Mouse (Mus musculus): ENCODE results near the gene Mecom. TPM values are rescaled to one million over a fixed set of nuclear protein-coding genes. Genes with fewer than 3 reads are reported as not detected.
"Not testable (repeated sequence)": the region's sequence is repeated elsewhere in the genome, so short reads cannot be mapped to it uniquely, and the experiment has no call there.

Mecom gene
- total and polyA plus RNA-seq, 2 experiments from 2014 or later = 1.9 to 3.9 TPM

DNA sequence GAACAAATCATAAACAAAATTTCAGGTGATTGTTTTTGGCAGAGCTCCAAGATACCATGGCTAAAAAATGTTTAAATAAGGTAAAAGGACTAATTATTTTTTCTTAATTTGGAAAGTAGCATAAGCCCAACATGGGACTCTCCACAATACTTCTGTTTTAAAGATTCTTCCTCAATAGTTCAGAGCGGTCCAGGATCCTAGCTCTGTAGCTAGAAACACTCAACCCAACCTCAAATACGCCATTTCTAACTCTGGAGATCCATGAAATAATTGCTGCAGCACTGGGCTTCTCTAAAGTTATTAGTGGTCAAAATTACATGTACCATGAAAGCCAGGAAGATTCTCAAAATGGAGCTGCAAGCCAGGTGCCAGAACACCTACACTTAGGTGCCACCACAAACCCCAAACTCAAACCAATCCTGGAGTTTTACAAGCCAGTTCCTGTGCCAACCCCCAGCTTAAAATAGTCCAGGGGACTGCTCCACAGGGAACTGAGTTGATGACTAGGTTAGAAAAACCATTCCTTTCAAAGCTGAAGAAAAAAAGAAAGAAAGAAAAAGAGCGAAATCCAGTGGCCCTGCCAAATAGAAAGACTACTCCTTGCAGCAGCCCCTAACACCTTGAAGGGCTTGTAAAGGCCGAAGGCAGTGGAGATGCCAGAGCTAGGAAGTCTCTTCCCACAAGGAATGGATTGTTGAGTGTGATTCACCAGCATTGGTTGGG lies 102.4 kb downstream of the Mecom start:
- no peak overlapping the region for H3K4me3 ChIP-seq (ENCODE audit: low read depth, low read length)
- no peak overlapping the region for H3K27ac ChIP-seq (ENCODE audit: low read depth, low read length)
- no peak for DNase-seq
- ATAC-seq = no peak
- H3K9ac ChIP-seq = no peak overlapping the region
- 89% methylated on average over 4 of the region's 4 CpGs for WGBS
- no peak for TF ChIP-seq CTCF (IDR thresholded peaks at IDR 0.05; ENCODE audit: low read depth)
- no peak overlapping the region for H3K4me2 ChIP-seq (ENCODE audit: low read depth)
- no peaks in the 10 kb centered on the region for H3K4me1 ChIP-seq (ENCODE audit: insufficient read depth)
- H3K9me3 ChIP-seq (ENCODE audit: low read length) = no peaks in the 10 kb centered on the region
- H3K27me3 ChIP-seq (ENCODE audit: insufficient read depth, low read length) = no peaks in the 10 kb centered on the region
- no peaks in the 10 kb centered on the region for H3K36me3 ChIP-seq (ENCODE audit: insufficient read depth)

DNA sequence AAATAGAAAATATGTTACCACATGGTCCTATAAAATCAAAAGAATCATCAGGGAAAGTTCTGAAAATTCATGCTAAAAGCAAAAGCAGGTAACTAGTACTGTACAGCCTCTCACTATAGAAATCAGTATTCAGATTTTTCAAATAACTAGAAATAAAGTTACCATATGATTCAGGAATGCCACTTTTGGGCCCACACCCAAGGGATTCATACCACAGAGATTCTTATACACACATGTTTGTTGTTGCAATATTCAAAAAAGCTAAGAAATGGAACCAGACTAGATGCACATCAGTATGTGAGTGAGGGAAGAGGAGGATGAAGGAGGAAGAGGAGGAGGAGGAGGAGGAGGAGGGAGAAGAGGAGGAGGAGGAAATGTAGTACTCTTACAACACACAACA lies 106.2 kb downstream of the Mecom start:
- H3K27ac ChIP-seq (ENCODE audit: low read depth, low read length) = no peak overlapping the region
- no peak for TF ChIP-seq CTCF (IDR thresholded peaks at IDR 0.05; ENCODE audit: low read depth)

DNA sequence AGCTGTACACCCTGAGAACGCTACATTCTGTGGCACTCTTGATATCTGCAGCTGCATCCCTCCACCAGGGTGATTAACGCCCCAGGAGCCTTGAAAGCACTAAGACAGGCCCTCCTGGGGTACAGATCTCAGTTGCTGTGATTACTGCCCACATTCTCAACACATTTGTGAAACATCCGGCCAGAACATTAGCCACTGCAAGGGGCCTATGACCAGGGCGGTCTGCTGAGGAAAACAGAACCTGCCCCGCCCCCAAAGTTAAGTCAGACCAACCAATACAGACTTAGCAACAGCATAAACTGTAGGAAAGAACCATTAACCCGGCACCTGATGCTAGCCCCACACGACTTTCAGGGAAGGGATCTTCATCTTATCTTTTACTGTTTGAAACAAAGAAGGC lies 109.8 kb downstream of the Mecom start:
- no peak overlapping the region for H3K27ac ChIP-seq (ENCODE audit: low read depth, low read length)
- no peaks in the 10 kb centered on the region for H3K36me3 ChIP-seq (ENCODE audit: insufficient read depth)
- H3K4me3 ChIP-seq (ENCODE audit: low read depth, low read length) = no peak overlapping the region
- no peak for TF ChIP-seq CTCF (IDR thresholded peaks at IDR 0.05; ENCODE audit: low read depth)
- no peak overlapping the region for H3K9ac ChIP-seq
- ATAC-seq (no peak), DNase-seq (no peak)
- no peaks in the 10 kb centered on the region for H3K4me1 ChIP-seq (ENCODE audit: insufficient read depth)
- H3K4me2 ChIP-seq (ENCODE audit: low read depth) = no peak overlapping the region
- no peaks in the 10 kb centered on the region for H3K27me3 ChIP-seq (ENCODE audit: insufficient read depth, low read length)
- 48% methylated on average over 7 of the region's 7 CpGs for WGBS
- 0 out of 2 replicates have a peak, but pooled peaks cover 4% of the 10 kb centered on the region for H3K9me3 ChIP-seq (ENCODE audit: low read length)

More for the DNA sequence above, 106.2 kb downstream of the Mecom start:
- Histone ChIP-seq H3K9me3 (ENCODE audit: low read length) (0 out of 2 replicates have a peak, but pooled peaks cover 4% of the 10 kb centered on the region), H3K36me3 (ENCODE audit: insufficient read depth) (no peaks in the 10 kb centered on the region), H3K4me2 (ENCODE audit: low read depth) (no peak overlapping the region), H3K4me3 (ENCODE audit: low read depth, low read length) (no peak overlapping the region), H3K9ac (no peak overlapping the region), H3K27me3 (ENCODE audit: insufficient read depth, low read length) (no peaks in the 10 kb centered on the region), H3K4me1 (ENCODE audit: insufficient read depth) (no peaks in the 10 kb centered on the region)
- no peak for ATAC-seq
- no peak for DNase-seq

DNA sequence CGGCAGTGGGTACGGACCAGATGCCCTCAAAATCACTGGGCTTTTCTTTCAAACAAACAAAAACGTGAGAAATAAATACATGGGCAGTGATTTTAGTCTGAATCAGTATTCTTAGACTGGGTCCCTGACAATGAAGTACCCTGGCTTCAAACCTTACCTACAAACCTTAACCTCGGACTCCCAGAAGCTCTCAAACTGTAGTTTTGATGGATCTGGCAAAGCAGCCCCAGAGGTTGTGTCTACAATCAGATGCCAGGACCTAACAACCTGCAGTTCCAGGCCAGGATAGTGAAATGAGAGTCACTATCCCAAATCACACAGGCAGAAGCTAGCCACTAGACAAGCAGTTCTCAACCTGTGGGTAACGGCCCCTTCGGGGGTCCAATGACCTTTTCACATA lies 111.2 kb downstream of the Mecom start:
- H3K9me3 ChIP-seq (ENCODE audit: low read length) = 0 out of 2 replicates have a peak, but pooled peaks cover 4% of the 10 kb centered on the region
- DNase-seq (no peak), ATAC-seq (no peak)
- H3K9ac ChIP-seq = no peak overlapping the region
- 71% methylated on average over 6 of the region's 6 CpGs for WGBS
- H3K36me3 ChIP-seq (ENCODE audit: insufficient read depth) = no peaks in the 10 kb centered on the region
- no peak for TF ChIP-seq CTCF (IDR thresholded peaks at IDR 0.05; ENCODE audit: low read depth)
- no peak overlapping the region for H3K4me2 ChIP-seq (ENCODE audit: low read depth)
- H3K4me3 ChIP-seq (ENCODE audit: low read depth, low read length) = no peak overlapping the region
- H3K27me3 ChIP-seq (ENCODE audit: insufficient read depth, low read length) = no peaks in the 10 kb centered on the region
- no peaks in the 10 kb centered on the region for H3K4me1 ChIP-seq (ENCODE audit: insufficient read depth)
- H3K27ac ChIP-seq (ENCODE audit: low read depth, low read length) = no peak overlapping the region

DNA sequence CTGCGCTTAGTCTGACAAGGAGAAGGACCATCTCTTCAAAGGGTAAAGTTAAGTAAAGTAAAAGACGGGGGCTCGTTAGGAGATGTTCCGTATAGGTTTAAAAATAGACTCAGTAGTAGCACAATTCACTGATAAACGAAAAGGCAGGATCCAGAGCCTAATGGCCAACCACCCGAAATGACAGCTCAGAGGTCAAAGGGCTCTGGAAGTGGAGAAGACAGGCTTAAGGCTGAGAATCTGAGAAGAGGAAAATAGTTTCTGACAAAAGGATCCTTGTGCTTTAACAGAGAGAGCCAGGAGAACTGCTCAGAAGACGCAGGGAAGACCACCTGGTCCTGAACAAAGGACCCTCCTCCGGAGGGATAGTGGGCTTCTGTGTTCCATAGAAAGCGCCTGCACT lies 111.7 kb downstream of the Mecom start:
- Histone ChIP-seq H3K9ac (no peak overlapping the region), H3K4me2 (ENCODE audit: low read depth) (no peak overlapping the region), H3K4me1 (ENCODE audit: insufficient read depth) (no peaks in the 10 kb centered on the region), H3K27ac (ENCODE audit: low read depth, low read length) (no peak overlapping the region), H3K27me3 (ENCODE audit: insufficient read depth, low read length) (no peaks in the 10 kb centered on the region), H3K36me3 (ENCODE audit: insufficient read depth) (no peaks in the 10 kb centered on the region), H3K9me3 (ENCODE audit: low read length) (0 out of 2 replicates have a peak, but pooled peaks cover 4% of the 10 kb centered on the region), H3K4me3 (ENCODE audit: low read depth, low read length) (no peak overlapping the region)
- no peak for ATAC-seq
- DNase-seq = no peak
- TF ChIP-seq CTCF (IDR thresholded peaks at IDR 0.05; ENCODE audit: low read depth) = no peak
- 42% methylated on average over 9 of the region's 9 CpGs for WGBS

DNA sequence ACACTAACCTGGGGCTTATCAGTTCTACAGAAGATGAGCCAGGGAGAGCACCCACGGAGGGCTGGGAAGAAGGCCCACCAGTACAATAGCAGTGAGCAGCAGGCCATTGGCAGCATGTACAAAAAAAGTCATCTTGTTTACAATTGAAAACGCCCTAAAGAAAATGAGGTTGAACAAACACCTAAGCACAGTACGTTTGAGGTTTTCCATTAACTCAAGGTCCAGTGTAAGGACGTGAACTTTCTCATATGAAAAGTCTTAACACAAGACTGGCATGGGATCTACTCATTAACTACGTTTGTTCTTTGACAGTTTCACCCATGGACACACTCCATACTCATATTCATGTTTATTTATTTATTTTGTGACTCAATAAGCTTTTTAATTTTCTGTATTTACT lies 118.9 kb downstream of the Mecom start:
- no peak overlapping the region for H3K27ac ChIP-seq (ENCODE audit: low read depth, low read length)
- H3K4me2 ChIP-seq (ENCODE audit: low read depth) = no peak overlapping the region
- H3K4me3 ChIP-seq (ENCODE audit: low read depth, low read length) = no peak overlapping the region
- WGBS = 77% methylated on average over 5 of the region's 5 CpGs
- ATAC-seq = no peak
- no peak for DNase-seq
- H3K9me3 ChIP-seq (ENCODE audit: low read length) = 0 out of 2 replicates have a peak, but pooled peaks cover 2% of the 10 kb centered on the region
- H3K9ac ChIP-seq = no peak overlapping the region
- no peaks in the 10 kb centered on the region for H3K36me3 ChIP-seq (ENCODE audit: insufficient read depth)
- no peaks in the 10 kb centered on the region for H3K27me3 ChIP-seq (ENCODE audit: insufficient read depth, low read length)
- no peak for TF ChIP-seq CTCF (IDR thresholded peaks at IDR 0.05; ENCODE audit: low read depth)
- no peaks in the 10 kb centered on the region for H3K4me1 ChIP-seq (ENCODE audit: insufficient read depth)

DNA sequence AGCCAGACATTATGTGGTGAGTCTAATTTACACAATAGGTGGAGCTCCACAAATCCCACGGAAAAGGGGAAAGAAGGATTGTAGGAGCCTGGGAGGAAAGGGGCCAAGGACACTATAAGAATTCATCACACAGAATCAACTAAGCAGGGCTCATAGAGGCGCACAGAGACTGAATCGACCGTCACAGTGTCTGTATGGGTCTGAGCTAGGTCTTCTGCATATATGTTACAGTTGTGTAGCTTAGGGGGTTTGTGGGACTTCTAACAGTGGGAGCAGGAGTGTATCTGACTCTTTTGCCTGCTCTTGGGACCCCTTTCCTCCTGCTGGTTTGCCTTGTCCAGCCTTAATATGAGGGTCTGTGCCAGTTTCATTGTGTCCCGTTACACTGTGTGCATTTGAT lies 123.8 kb downstream of the Mecom start:
- no peak for TF ChIP-seq CTCF (IDR thresholded peaks at IDR 0.05; ENCODE audit: low read depth)

DNA sequence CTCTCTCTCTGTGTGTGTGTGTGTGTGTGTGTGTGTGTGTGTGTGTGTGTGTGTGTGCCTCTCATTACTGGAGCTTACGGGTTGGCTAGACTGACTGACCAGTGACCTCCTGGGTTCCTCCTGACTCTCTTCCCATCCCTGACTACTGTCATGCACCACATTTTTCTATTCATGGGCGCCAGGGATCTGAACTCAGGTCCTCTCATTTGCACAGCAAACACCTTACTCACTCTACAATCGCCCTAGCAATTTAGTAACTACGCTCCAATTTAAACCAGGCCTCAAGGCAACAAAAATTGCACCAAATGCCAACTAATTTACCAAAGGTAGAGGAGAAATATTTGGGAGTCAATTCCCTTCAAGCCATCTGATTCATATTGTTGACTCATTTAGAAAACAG lies 125.9 kb downstream of the Mecom start:
- not testable (repeated sequence) for ATAC-seq; H3K27ac ChIP-seq (ENCODE audit: low read depth, low read length); H3K4me1 ChIP-seq (ENCODE audit: insufficient read depth); H3K4me2 ChIP-seq (ENCODE audit: low read depth); H3K9ac ChIP-seq; H3K9me3 ChIP-seq (ENCODE audit: low read length); H3K36me3 ChIP-seq (ENCODE audit: insufficient read depth); H3K4me3 ChIP-seq (ENCODE audit: low read depth, low read length); H3K27me3 ChIP-seq (ENCODE audit: insufficient read depth, low read length); DNase-seq
- WGBS = 90% methylated on average over 4 of the region's 4 CpGs

More for the DNA sequence above, 123.8 kb downstream of the Mecom start:
- no peaks in the 10 kb centered on the region for H3K27me3 ChIP-seq (ENCODE audit: insufficient read depth, low read length)
- H3K27ac ChIP-seq (ENCODE audit: low read depth, low read length) = no peak overlapping the region
- no peak for ATAC-seq
- WGBS = 93% methylated on average over 5 of the region's 5 CpGs
- H3K9ac ChIP-seq = no peak overlapping the region
- H3K4me2 ChIP-seq (ENCODE audit: low read depth) = no peak overlapping the region
- no peak for DNase-seq
- H3K4me3 ChIP-seq (ENCODE audit: low read depth, low read length) = no peak overlapping the region
- no peaks in the 10 kb centered on the region for H3K4me1 ChIP-seq (ENCODE audit: insufficient read depth)
- H3K9me3 ChIP-seq (ENCODE audit: low read length) = 0 out of 2 replicates have a peak, but pooled peaks cover 4% of the 10 kb centered on the region
- H3K36me3 ChIP-seq (ENCODE audit: insufficient read depth) = no peaks in the 10 kb centered on the region

Measured in forebrain, postnatal 0 days (tissue).